Mouse (Mus musculus) urinary bladder, adult 18-20 months (tissue): ENCODE results near the gene Nptn.

ENCODE experiments used
- DNase-seq, 2 experiments: peaks; one replicate each; pipeline ENCODE4 v3.0.0; 2022; ENCODE audit warnings: low spot score in 2 of 2, mixed read lengths in 2 of 2

Nptn gene

GRCm38 (mm10) chr9:58656396-58656795 is 74.4 kb downstream of the Nptn start:
- DNase-seq: no peak

GRCm38 (mm10) chr9:58656824-58657223 is 74.8 kb downstream of the Nptn start:
- no peak for DNase-seq

GRCm38 (mm10) chr9:58657735-58658512 is 75.9 kb downstream of the Nptn start:
- no peak for DNase-seq

GRCm38 (mm10) chr9:58658596-58659309 is 76.7 kb downstream of the Nptn start:
- no peak for DNase-seq

- DNase-seq: no peak
Observed at GRCm38 (mm10) chr9:58659331-58659730, 77.3 kb downstream of the Nptn start.

- no peak for DNase-seq
Observed at GRCm38 (mm10) chr9:58659989-58660388, 77.9 kb downstream of the Nptn start.

GRCm38 (mm10) chr9:58660673-58661072 is 78.6 kb downstream of the Nptn start:
- no peak for DNase-seq

- DNase-seq: no peak
Observed at GRCm38 (mm10) chr9:58662007-58662406, 80.0 kb downstream of the Nptn start.

- no peak for DNase-seq
Observed at GRCm38 (mm10) chr9:58662791-58663190, 80.8 kb downstream of the Nptn start.

GRCm38 (mm10) chr9:58665492-58665891 is 83.5 kb downstream of the Nptn start:
- DNase-seq: peak; percentile 50 to 76

- no peak for DNase-seq
Observed at GRCm38 (mm10) chr9:58666191-58666590, 84.2 kb downstream of the Nptn start.

GRCm38 (mm10) chr9:58667244-58667643 is 85.2 kb downstream of the Nptn start:
- no peak for DNase-seq

- no peak for DNase-seq
Observed at GRCm38 (mm10) chr9:58668171-58668570, 86.1 kb downstream of the Nptn start.

- DNase-seq: no peak
Observed at GRCm38 (mm10) chr9:58669071-58669470, 87.0 kb downstream of the Nptn start.

- DNase-seq: no peak
Observed at GRCm38 (mm10) chr9:58669819-58670218, 87.8 kb downstream of the Nptn start.

GRCm38 (mm10) chr9:58672474-58672873 is 90.4 kb downstream of the Nptn start:
- peak in 1 of 2 experiments; percentile 22 for DNase-seq

- no peak for DNase-seq
Observed at GRCm38 (mm10) chr9:58674736-58675135, 92.7 kb downstream of the Nptn start.

GRCm38 (mm10) chr9:58675371-58675770 is 93.3 kb downstream of the Nptn start:
- DNase-seq: no peak

- DNase-seq: no peak
Observed at GRCm38 (mm10) chr9:58681411-58681810, 99.4 kb downstream of the Nptn start.

GRCm38 (mm10) chr9:58682106-58682505 is 100.1 kb downstream of the Nptn start:
- no peak for DNase-seq

- DNase-seq: no peak
Observed at GRCm38 (mm10) chr9:58683372-58683771, 101.3 kb downstream of the Nptn start.

GRCm38 (mm10) chr9:58685290-58685689 is 103.2 kb downstream of the Nptn start:
- DNase-seq: no peak

GRCm38 (mm10) chr9:58688076-58688475 is 106.0 kb downstream of the Nptn start:
- DNase-seq: no peak
